Mouse (Mus musculus): ENCODE results near the gene Lrrc8b. TPM values are rescaled to one million over a fixed set of nuclear protein-coding genes. Genes with fewer than 3 reads are reported as not detected.

The Lrrc8b gene
- total RNA-seq, 4 experiments from 2014 or later = 57.6 to 59.7 (median 59.3) TPM

GRCm38 (mm10) chr5:105418851-105419250 is 3.3 kb downstream of the Lrrc8b start:
- no peak for DNase-seq (ENCODE audit: low spot score in 2 of 2)

GRCm38 (mm10) chr5:105425587-105425986 is 10.0 kb downstream of the Lrrc8b start:
- no peak for DNase-seq (ENCODE audit: low spot score in 2 of 2)

DNA sequence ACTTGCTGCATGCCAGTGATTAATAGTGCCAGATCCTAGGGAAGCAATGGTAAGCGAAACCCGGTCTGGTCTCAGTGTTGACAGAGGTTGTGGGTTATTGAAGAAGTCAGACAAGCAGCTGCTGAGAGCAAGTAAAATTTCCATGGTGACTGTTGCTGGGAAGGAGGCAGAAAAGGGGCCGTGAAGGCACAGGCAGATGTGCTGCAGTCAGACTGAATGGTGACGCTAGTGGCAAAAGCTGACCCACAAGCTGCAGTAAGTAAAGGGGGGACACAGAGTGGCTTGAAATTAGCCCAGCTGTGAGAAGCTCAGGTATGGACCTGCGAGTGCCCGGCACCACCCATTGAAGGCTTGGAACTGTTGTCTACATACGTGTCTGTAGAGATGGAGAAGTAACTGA is 11.8 kb downstream of the Lrrc8b start:
- DNase-seq (ENCODE audit: low spot score in 2 of 2) = no peak

DNA sequence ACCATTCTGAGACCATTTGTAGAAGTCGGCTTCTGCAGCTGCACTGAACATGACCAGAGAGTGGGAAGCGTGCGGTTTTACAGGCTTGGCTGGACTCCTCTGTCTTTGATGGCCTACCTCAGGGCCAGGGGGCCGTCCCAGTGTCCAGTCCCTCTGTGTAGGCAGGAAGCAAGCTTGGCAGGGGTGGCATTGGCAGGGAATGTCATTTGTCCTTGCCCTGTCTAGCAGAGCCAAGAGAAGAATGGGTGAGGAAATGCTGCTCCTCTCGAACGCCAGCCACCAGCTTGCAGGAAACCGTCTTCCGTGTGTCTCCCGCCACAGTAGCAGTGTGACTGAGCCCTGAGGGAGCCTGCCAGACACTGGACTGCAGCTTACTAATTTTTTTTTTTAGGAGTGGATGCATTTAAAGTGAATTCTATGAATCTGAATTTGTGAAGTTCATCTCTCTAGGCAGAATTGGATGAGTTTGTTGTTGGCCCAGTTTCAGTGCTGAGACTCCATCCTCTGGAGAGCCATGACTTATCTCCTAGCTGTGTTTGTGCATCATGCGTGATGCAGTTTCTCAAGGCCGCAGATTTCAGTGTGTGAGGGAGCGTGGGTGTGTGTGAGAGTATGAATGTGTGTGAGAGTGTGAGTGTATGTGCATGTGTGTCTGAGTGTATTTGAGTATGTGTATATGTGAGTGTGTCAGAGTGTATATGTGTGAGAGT is 12.8 kb downstream of the Lrrc8b start:
- no peak for DNase-seq (ENCODE audit: low spot score in 2 of 2)

- no peak for DNase-seq (ENCODE audit: low spot score in 2 of 2)
Measured at GRCm38 (mm10) chr5:105430148-105430547, 14.6 kb downstream of the Lrrc8b start.

DNA sequence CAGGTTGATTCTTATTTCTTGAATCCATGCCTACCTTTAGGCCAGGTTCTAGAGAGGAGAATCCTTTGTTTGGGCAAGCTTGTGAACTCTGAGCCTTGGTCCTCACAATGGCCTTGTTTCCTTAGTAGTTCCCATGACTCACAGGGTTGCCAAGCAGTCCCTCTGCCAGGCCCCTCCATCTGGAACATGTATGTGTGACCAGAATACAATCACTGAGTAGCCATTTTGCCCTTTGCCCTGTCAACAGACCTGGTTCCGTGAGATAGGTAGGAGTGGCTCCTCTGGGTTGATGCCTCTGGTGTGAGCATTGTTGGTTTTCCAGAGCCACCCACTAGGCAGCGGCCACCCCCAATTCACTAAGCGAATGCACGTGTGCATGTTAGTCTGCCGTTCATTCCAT is 24.0 kb downstream of the Lrrc8b start:
- DNase-seq (ENCODE audit: low spot score in 2 of 2) = no peak

DNA sequence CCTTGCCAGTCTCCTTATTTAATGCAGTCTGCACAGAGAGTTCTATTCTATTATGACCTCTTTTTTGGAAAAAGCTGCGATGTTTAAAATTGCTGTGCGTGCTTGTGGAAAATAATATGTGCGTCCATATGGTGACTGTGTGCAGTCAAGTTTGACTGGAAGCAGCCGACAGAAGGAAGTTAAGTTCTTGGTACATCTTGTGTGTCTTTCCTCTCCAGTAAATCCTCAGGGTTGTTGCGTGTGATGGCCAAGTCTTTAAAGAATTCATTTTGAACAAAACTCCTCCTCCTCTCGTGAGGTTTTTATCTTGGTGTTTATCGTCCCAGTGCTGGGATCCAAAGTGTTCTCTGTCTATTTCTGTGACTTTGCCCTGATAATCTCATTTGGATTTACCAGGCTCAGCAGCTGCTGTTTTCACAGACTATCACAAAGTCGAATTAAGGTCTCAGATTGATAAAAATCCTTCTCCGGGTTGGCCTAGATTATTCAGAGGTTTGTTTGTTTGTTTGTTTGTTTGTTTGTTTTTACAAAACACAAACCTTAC is 25.5 kb downstream of the Lrrc8b start:
- DNase-seq (ENCODE audit: low spot score in 2 of 2) = no peak

DNA sequence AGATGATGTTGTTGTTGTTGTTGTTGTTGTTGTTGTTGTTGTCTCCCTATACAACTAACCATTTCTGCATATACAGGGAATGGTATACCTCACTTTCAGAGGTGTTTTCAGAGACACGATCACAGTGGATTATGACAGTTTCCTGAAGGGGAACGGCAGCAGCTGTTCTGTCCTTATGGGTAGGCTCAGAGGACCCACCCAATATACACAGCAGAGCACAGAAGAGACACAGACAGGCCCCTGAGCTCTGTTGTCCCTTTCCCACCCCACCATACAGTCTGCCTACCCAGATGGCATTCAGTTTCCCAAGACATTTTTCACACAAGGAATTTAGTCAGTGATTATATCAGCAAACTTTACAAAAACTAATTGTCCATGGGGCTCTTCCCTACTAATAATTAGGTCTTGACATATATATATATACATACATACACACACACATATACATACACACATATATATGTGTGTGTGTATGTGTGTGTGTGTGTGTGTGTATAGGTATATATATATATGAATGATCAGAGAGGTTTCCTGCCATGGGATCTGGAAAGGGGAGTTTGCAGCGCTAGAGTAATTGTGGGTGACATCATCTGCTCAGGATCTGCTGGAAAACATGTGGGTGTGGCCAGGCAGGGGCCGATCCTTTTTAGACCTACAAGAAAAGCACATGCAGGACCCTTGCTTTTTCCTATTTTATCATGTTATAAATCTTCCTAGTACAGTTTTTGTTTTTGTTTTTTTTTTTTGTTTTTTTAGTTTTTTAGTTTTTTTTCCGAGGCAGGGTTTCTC is 26.8 kb downstream of the Lrrc8b start:
- DNase-seq (ENCODE audit: low spot score in 2 of 2) = no peak

DNA sequence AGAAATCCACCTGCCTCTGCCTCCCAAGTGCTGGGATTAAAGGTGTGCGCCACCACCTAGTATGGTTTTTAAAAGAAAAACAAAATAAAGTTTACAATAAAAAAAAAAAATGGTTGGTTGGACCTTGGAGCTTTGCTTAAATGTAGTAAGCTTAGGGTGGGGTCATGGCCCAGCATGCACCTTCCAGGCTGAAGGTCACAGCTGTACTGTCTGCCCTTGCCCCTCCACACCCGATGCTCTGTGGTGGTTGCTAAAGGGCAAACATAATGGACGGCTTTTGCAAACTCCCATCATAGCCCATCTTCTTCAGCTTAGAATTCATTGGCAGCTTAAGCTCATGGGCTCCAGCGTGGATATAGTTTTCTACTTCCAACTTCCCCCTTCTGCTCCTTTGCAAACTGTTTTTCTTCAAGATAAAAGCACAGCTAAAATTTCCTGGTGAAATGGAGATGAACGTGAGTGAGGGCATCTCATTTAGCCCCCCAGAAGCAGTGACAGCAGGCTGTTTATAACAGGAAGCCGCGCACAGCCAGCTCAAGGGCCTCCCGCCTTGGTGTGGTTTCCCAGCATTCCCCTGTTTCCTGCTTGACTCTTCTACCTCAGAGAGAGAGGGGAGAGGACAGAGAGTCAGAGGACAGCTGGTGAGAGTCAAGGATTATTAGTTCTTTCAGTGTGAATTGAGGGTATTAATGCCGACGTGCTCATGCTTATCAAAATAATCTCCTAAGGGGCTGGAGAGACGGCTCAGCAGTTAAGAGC is 27.7 kb downstream of the Lrrc8b start:
- no peak for DNase-seq (ENCODE audit: low spot score in 2 of 2)

- DNase-seq (ENCODE audit: low spot score in 2 of 2) = no peak
Measured at GRCm38 (mm10) chr5:105445686-105446085, 30.1 kb downstream of the Lrrc8b start.

GRCm38 (mm10) chr5:105454105-105454504 is 38.5 kb downstream of the Lrrc8b start:
- DNase-seq (ENCODE audit: low spot score in 2 of 2) = no peak

DNA sequence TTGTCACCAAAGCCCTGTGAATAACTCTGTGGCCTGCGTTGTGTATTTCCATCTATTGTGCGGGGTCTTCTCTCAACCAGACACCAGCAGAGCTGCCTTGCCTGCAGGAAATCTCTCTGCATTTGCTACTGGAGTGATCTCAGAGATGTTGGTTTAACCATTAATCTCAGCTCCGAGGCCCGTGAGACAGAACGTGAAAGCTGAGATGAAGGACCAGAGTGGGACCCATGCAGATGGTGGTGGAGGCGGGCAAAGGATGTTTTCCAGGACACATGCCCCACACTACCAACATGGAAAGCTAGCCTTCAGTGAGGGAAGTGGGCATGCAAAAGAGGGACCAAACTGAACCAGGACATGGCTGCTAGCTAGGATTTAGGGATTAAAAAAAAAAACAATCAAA is 43.5 kb downstream of the Lrrc8b start:
- no peak for DNase-seq (ENCODE audit: low spot score in 2 of 2)

- no peak for DNase-seq (ENCODE audit: low spot score in 2 of 2)
Measured at GRCm38 (mm10) chr5:105460551-105460950, 45.0 kb downstream of the Lrrc8b start.

DNA sequence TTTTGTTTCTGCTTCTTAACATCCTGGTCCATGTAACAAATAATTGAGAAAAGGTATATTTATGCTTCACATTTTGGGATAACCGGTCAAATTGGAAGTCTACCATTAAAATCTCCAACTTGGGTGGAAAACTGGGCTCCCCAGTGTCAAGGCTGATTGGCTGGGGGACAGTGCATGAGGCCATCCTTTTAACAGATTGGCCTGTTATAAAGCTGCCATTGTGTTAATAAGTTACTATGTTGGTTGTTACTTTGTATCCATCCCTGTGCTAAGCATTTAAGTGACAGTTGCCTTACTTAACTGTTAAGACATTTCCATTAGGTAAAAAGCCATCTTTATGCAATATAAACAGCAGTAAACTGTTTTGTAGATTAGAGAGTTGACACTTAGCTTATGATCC is 45.5 kb downstream of the Lrrc8b start:
- DNase-seq (ENCODE audit: low spot score in 2 of 2) = no peak

- no peak for DNase-seq (ENCODE audit: low spot score in 2 of 2)
Measured at GRCm38 (mm10) chr5:105464671-105465070, 49.1 kb downstream of the Lrrc8b start.

DNA sequence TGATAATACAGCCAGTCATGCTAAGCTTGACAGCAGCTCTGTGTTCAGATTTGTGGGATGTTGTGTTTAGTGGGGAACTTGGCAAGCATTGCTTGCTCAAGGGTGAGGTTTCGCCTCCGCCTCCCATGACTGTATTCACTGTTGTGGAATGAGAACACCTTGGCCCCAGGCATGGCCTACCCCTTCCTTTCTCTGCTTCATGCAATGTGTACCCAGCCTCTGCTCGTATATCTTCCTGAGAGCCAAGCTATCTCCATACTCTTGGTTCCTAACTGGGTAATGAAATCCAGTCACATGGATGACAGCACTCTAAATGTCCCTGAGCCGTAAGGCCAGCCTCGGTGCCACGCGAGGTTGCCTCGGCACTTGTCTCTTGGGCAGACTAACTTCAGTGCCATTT is 50.0 kb downstream of the Lrrc8b start:
- DNase-seq (ENCODE audit: low spot score in 2 of 2) = no peak

- DNase-seq (ENCODE audit: low spot score in 2 of 2) = peak in 1 of 2 experiments; percentile 51
Measured at GRCm38 (mm10) chr5:105466471-105466902, 50.9 kb downstream of the Lrrc8b start.

DNA sequence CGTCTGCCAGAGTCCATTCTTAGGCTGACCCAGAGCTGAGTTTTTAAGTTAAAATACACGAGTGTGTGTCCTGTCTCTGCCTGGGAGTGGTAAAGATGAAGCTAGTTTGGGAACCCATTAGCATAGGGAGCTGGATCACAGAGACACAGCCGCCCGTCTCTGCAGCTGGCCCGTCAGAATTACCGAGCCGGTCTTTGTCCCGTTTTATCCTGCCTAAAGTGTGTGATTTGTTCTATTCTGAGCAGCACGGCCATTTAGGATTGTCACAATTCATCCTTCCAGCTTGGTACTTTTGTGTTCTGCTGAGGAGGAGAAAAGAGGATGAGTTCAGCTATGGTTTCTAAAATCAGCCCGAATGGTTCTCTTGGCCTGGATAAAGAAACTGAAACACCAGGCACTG is 51.7 kb downstream of the Lrrc8b start:
- DNase-seq (ENCODE audit: low spot score in 2 of 2) = no peak

GRCm38 (mm10) chr5:105472983-105473705 is 57.6 kb downstream of the Lrrc8b start:
- no peak for DNase-seq (ENCODE audit: low spot score in 2 of 2)

- DNase-seq (ENCODE audit: low spot score in 2 of 2) = no peak
Measured at GRCm38 (mm10) chr5:105477527-105477926, 62.0 kb downstream of the Lrrc8b start.

DNA sequence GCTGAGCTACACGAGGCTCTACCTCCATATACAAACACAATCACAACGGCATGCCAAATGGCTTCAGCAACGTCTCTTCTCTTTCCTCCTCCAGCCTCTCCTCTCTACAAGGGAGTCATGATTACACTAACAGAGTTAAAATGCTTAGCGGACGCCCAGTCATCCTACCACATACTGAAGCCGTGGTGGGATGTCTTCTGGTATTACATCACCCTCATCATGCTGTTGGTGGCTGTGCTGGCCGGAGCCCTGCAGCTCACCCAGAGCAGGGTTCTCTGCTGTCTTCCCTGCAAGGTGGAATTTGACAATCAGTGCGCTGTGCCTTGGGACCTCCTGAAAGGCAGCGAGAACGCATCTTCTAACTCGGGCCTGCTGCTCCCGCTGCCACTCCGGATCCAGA is 64.1 kb downstream of the Lrrc8b start:
- DNase-seq (ENCODE audit: low spot score in 2 of 2) = no peak

Measured in layer of hippocampus, adult 8-10 months (tissue).